Mouse (Mus musculus) MEL (cell line): Measurements from ENCODE around the gene Gm49373.

ENCODE experiments used
- CTCF ChIP-seq, 3 experiments: IDR thresholded peaks in 2 of 3; conservative IDR thresholded peaks in 1 of 3; 2 replicates each; pipeline ENCODE4 v1.5.1; 2011 to 2012; ENCODE audit warnings: low read length in 3 of 3, low read depth in 2 of 3, mild to moderate bottlenecking in 2 of 3, improper control_type of control experiment in 1 of 3, inconsistent platforms in 1 of 3, mixed read lengths in 1 of 3, moderate library complexity in 1 of 3; ENCODE audit not compliant: control insufficient read depth in 1 of 3, insufficient read depth in 1 of 3, poor library complexity in 1 of 3, severe bottlenecking in 1 of 3
- ELF1 ChIP-seq: IDR thresholded peaks from 2 replicates; pipeline ENCODE4 v1.6.1; 2014; ENCODE audit warnings: low read depth, mild to moderate bottlenecking, inconsistent platforms, low read length, improper control_type of control experiment, moderate library complexity
- EP300 ChIP-seq, 2 experiments: IDR thresholded peaks; 2 replicates each; pipeline ENCODE4 v1.6.1; 2011; ENCODE audit warnings: improper control_type of control experiment in 2 of 2, low read length in 2 of 2, low read depth in 1 of 2, mild to moderate bottlenecking in 1 of 2
- GATA1 ChIP-seq: IDR thresholded peaks from 2 replicates; pipeline ENCODE4 v1.6.1; 2011; ENCODE audit warnings: low read depth, low read length, improper control_type of control experiment
- MAX ChIP-seq: IDR thresholded peaks from 2 replicates; pipeline ENCODE4 v1.6.1; 2011; ENCODE audit warnings: low read length, improper control_type of control experiment
- MEF2A ChIP-seq: IDR thresholded peaks from 2 replicates; pipeline ENCODE4 v1.6.1; 2014; ENCODE audit warnings: low read depth, mild to moderate bottlenecking, inconsistent platforms, low read length, improper control_type of control experiment; ENCODE audit not compliant: poor library complexity, insufficient replicate concordance, severe bottlenecking; ENCODE audit errors: extremely low read depth
- MYC ChIP-seq: IDR thresholded peaks from 2 replicates; pipeline ENCODE4 v1.6.1; 2011; ENCODE audit warnings: low read depth, mild to moderate bottlenecking, low read length, improper control_type of control experiment, moderate library complexity
- POLR2A ChIP-seq, 2 experiments: IDR thresholded peaks; 2 replicates each; pipeline ENCODE4 v1.6.1; 2011 to 2012; ENCODE audit warnings: low read length in 2 of 2, mild to moderate bottlenecking in 2 of 2, control low read depth in 1 of 2, improper control_type of control experiment in 1 of 2, low read depth in 1 of 2, moderate library complexity in 1 of 2; ENCODE audit not compliant: control insufficient read depth in 1 of 2, insufficient read depth in 1 of 2, poor library complexity in 1 of 2
- RAD21 ChIP-seq: IDR thresholded peaks from 2 replicates; pipeline ENCODE4 v1.6.1; 2011; ENCODE audit warnings: mild to moderate bottlenecking, low read depth, low read length, improper control_type of control experiment
- TCF12 ChIP-seq: IDR thresholded peaks from 2 replicates; pipeline ENCODE4 v1.6.1; 2014; ENCODE audit warnings: low read depth, mild to moderate bottlenecking, inconsistent platforms, low read length, improper control_type of control experiment, moderate library complexity
- USF1 ChIP-seq: IDR thresholded peaks from 2 replicates; pipeline ENCODE4 v1.6.1; 2014; ENCODE audit warnings: low read depth, mild to moderate bottlenecking, inconsistent platforms, low read length, improper control_type of control experiment, moderate library complexity
- ZNF384 ChIP-seq: IDR thresholded peaks from 2 replicates; pipeline ENCODE4 v1.6.1; 2012; ENCODE audit warnings: low read depth, mild to moderate bottlenecking, inconsistent platforms, low read length, improper control_type of control experiment

- TF ChIP-seq MEF2A (no peak), ZNF384 (no peak), CTCF (IDR thresholded peaks at IDR 0.05 in 2 of 3, conservative IDR thresholded peaks at IDR 0.05 in 1 of 3; ENCODE audit: control insufficient read depth in 1 of 3, insufficient read depth in 1 of 3, low read depth in 2 of 3, low read length in 3 of 3, poor library complexity in 1 of 3, severe bottlenecking in 1 of 3) (no peak), RAD21 (no peak), EP300 (IDR thresholded peaks at IDR 0.05; ENCODE audit: low read depth in 1 of 2, low read length in 2 of 2) (no peak), MYC (no peak), TCF12 (no peak), USF1 (no peak), POLR2A (IDR thresholded peaks at IDR 0.05; ENCODE audit: control insufficient read depth in 1 of 2, insufficient read depth in 1 of 2, low read depth in 1 of 2, low read length in 2 of 2, poor library complexity in 1 of 2) (no peak), GATA1 (no peak), ELF1 (no peak), MAX (no peak)
These were observed 34.8 kb upstream of the Gm49373 start for GRCm38 (mm10) chr9:21107607-21108237.
